Mouse (Mus musculus) olfactory bulb, adult 2 months (tissue): ENCODE measurements at regions not wholly inside any gene's neighbourhood (a gene's known extent, or its start where the extent isn't known, plus 50 kb on each side); places are given as distances from the start of the nearest gene placed in this dataset.

Experiments
- CTCF ChIP-seq: fragments of 200-500 bp; IDR thresholded peaks from 2 replicates; pipeline ENCODE4 v1.5.1; 2012; ENCODE audit warnings: low read depth, mild to moderate bottlenecking, low read length, moderate library complexity; ENCODE audit not compliant: insufficient read depth
- POLR2A ChIP-seq: fragments of 200-500 bp; IDR thresholded peaks from 2 replicates; pipeline ENCODE4 v1.6.1; 2012; ENCODE audit warnings: mild to moderate bottlenecking, low read depth, low read length, moderate library complexity; ENCODE audit not compliant: insufficient read depth

GRCm38 (mm10) chr4:55802101-55802500, 269.8 kb upstream of the Klf4 start:
- TF ChIP-seq POLR2A (no peak), CTCF (no peak)
